Mouse (Mus musculus) hematopoietic stem cell, adult 5-6 weeks (primary cell): ENCODE data around the gene Hoxa1. TPM values are rescaled to one million over a fixed set of nuclear protein-coding genes. Genes with fewer than 3 reads are reported as not detected.
A peak's percentile ranks its signal among the peaks of the same experiment; 100 is the strongest.

Source experiments
- ATAC-seq, 2 experiments: fragments of 125-278 bp in 1 of 2; replicated peaks in 1 of 2; 2 replicates each; pipeline ENCODE4 v1.8.0; 2016 to 2017; ENCODE audit warnings: inconsistent platforms in 2 of 2, mild to moderate bottlenecking in 2 of 2, moderate number of reproducible peaks in 2 of 2, low read depth in 1 of 2, moderate TSS enrichment in 1 of 2; ENCODE audit not compliant: low FRiP score in 2 of 2, poor library complexity in 2 of 2, severe bottlenecking in 2 of 2, insufficient read depth in 1 of 2, low TSS enrichment in 1 of 2
- total RNA-seq: library from RNA; stranded (forward); fragments of 172-1452, 232-1000 nt; gene quantifications from 2 replicates; pipeline ENCODE4 v1.2.3, GENCODE M21; 2017

Gene Hoxa1
- total RNA-seq, 1 experiment from 2014 or later = not detected

DNA sequence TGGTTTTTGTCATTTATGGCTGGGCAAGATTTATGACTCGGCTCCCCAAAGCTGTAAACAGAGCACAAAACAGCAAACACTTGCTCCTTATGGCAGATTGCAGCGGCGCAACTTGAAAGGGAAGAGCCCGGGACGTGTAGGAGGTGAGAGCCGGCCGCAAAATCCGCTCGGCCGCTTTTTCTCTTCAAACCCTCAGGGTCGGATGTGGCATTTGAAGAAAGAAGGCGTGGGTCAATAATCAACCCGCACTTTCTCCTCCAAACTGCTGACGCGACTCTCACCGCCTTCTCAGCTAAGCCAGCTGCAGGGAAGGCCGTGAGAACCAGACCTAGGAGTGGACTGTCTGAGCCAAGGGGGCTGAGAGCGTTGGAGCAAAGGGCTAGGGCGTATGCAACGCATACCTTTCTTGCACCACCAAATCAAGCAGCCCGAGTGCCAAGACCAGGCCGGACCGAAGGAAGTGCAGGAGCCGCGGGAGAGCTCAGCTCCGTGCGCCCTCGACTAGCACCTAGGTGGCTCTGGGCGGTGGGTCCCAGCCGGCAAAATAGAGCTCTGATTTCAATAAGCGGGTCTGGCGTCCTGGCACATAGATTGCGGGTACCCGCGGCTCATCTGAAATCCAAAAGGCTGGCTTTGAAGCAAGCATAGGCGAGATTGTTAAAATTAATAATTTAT, 19.1 kb upstream of the Hoxa1 start, which contains the start of gene 5730596B20Rik:
Gene 5730596B20Rik, plus strand, starts transcription at position 438 of the 675 bp plus-strand sequence.
- ATAC-seq = peak in 1 of 2 experiments; percentile 21; a peak in 1 of 4 replicates

DNA sequence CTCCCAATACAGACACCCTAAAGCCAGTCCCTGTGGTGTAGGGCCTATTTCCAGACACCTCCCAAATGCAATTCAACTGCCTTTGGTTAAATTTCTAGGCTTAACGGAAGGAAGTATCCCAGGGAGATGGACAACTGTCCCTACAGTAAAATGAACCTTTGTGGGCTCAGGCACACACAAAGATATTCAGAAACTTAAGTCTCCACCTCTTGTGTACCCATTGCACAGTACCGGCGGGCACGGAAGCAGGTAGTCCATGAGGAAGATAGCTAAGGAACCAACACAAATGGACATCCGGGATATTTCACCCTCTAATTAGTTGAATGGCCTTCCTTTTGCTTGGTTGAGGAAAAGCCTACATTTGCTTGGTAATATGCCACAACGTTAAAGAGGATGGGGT, 18.3 kb upstream of the Hoxa1 start:
- no peak for ATAC-seq

DNA sequence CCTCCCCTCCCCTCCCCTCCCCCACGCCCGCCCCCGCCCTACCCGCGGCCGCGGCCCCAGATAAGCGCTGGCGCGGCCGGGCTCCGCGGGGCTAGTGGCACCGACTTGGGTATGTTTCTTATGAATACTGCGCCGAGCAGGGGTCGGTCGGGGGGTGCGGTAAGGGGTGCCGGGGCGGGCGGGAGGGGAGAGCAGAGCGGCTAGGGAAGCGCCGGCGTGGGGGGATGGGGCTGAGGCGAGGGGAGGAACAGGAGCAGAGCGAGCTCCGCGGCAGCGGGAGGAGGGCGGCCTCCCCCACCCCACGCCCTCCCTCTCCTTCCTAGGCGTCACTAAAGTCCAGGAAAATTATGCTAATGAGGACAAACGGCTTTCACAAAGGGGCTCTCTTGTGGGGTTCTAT, 17.7 kb upstream of the Hoxa1 start:
- no peak for ATAC-seq

DNA sequence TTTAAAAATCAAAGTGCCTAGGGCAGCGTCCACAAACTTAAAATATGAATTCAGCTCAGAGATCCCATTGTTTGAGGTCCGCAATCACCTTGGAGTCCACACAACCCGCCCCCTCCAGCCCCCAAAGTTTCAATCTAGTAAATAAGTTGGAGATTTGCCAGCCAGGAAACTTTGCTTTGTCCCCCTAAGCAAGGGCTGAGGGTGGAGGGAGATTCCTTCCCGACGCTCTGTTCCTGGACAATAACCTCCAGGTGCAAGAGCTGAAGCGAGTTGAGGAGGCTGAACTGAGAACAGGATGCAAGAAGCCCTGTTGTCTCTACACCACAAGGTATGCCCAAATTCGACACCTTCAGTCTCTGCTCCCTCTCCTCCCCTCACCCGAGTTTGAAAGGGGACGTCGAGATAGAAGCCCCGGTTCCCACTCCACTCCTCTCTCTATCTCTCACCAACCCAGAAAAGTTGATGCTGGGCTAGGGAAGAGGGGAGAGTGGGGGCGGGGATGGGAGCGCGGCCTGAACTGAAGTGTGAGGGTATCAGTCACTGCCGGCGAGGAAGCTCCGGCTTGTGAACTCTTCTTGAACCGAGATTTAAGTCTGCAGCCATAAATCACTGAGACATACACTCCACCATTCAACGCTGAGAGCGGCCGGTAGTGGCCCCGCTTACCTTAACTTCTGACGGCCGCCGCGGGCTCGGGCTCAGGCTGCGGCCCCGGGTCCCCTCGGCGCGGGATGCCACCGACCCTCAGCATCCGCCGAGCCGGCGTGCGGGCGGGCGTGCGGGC, 17.0 kb upstream of the Hoxa1 start:
- ATAC-seq = no peak

DNA sequence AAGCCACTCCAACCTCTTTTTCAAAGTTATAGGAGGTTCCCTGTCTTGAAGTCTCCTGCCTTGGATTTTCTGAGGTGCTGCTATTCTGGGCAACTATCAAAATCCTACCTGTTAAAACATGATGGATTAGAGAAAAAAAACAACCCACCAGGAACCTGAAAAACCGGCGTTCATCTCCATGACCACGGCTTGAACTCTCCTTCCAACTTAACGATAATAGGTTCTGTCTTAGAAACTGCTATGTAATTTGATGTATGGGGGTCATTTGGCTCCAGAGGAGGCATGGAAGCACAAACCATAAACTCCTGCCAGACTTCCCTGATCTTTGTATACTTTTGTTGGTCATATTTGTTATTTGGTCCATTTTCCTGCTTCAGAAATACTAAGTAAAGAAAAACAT, 15.5 kb upstream of the Hoxa1 start:
- ATAC-seq = no peak

DNA sequence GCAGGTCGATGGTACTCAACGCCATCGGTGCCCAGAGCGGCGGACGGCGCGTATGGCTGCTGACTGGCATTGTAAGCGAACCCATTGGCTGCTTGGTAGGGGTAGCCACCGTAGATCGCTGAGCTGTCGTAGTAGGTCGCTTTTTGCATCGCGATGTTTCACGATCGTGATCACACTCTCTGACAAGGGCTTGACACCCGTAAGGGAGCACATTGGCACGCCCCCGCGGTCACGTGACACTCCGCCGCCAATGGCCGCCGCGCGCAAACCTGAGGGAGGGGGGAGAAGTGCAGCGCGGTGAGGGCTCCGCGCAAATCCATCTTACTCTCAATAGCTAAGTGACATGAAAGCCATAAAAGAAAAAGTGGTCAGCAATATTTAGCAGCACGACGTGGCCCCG, 14.4 kb upstream of the Hoxa1 start:
- ATAC-seq = no peak

DNA sequence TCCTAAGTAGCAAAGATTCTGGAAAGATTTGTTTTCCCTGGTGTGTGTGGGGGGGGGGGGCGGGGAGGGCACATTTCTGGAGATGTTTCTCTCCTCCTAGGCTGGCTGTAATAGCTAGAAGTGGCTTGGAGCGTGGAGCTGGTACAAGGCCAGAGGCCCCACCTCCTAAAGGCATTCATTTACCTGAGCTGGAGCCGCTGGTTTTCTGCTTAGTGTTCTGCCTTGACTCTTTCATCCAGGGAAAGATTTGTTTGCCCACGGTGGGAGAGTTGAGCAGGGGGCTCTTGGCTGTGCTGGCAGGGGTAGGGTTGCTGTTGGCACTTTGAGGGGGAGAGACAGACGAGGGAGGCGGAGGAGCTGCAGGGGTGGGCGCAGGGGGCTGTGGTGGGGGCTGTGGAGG, 13.8 kb upstream of the Hoxa1 start:
- ATAC-seq = no peak

DNA sequence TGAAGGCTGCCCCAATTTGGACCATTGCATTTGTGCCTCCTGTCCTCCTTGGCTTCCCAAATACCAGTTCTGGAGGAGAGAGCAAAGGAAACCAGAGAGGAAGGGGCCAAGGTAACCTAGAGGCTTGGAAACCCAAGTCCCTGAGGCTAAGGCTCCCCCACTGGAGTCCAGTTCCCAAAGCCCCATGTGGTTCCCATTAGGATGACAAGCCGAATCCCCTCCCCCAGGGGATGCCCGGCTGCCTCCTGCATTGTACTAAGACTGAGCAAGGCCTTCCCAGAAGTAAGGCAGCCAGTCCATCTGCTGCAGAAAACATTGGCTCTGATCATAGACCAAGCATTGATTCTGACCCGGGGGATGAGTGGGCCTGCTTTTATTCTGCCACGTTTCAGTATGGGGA, 13.2 kb upstream of the Hoxa1 start:
- no peak for ATAC-seq

DNA sequence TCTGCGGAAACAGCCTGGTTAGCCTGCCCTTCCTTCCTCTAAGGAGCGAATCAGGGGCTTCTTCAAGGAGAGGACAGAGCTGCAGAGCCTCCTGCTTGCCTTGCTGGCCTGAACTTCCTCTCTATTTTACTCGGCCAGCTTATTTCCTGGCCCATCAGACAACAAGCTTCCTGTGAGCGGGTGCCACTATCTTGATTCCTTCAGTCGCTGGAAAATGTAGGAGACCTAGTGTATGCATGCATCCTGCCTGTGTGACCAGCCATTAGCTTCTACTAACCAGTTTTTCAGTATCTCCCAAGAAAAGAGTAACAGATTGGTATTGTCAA, 12.7 kb upstream of the Hoxa1 start:
- no peak for ATAC-seq

DNA sequence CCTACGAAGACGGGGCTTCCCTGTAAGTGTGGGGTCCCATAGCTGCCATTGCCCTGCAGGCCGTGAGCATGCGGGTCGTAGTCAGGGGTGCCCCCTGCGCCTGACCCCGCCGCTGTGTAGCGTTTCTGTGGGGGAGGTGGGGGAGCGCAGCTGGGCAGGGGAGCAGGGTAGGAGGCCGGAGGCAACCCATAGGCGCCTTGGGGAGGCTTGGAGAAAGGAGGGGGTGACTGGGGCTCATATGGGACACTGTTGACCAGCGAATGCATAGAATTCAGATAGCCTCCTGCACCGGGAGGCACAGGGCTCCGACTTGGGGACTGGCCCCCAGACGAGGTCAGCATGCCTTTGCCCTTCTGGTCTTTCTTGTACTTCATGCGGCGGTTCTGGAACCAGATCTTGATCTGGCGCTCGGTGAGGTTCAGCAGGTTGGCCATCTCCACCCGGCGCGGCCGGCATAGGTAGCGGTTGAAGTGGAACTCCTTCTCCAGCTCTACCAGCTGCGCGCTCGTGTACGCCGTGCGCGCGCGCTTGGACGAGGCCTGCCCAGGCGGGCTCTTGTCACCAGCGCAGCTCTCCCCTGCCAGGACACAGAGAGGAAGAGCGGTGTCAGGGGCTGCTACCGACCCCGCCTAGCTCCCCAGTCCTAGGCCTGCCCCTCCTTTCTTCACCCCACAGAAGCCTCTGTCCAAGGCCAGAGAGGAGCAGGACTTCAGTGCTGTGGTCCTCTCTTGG, 12.2 kb upstream of the Hoxa1 start:
- ATAC-seq = no peak

DNA sequence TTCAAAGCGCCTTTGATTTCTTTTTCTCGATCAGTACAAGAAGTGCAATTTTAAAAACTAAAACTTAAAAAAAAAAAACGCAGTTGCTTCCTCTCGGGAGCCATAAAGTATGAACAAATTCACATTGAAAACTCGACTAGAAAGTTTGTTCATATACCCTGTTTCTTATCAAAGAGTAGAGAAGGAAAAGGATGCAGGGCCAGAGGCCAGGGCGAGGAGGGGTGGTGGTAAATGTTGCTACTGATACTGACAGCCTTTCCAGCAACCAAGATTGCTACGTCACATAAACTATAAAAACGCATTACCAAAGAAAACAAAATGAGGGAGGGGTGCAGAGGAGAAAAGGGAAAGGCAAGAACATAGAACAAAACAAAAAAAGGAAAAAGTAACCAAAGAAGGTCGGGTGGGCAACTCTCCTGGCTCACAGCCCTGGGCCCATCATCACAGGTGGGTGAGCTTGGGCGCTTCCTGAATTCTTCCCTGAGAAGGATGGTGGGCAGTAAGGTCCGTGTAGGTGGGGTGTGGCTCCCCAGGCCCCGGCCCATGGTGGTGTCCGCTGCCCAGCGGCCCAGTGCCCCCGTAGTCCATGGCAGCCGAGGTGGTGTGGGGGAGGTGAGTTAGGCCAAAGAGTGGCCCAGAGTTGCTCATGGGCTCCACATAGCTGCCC, 11.5 kb upstream of the Hoxa1 start:
- ATAC-seq = no peak

DNA sequence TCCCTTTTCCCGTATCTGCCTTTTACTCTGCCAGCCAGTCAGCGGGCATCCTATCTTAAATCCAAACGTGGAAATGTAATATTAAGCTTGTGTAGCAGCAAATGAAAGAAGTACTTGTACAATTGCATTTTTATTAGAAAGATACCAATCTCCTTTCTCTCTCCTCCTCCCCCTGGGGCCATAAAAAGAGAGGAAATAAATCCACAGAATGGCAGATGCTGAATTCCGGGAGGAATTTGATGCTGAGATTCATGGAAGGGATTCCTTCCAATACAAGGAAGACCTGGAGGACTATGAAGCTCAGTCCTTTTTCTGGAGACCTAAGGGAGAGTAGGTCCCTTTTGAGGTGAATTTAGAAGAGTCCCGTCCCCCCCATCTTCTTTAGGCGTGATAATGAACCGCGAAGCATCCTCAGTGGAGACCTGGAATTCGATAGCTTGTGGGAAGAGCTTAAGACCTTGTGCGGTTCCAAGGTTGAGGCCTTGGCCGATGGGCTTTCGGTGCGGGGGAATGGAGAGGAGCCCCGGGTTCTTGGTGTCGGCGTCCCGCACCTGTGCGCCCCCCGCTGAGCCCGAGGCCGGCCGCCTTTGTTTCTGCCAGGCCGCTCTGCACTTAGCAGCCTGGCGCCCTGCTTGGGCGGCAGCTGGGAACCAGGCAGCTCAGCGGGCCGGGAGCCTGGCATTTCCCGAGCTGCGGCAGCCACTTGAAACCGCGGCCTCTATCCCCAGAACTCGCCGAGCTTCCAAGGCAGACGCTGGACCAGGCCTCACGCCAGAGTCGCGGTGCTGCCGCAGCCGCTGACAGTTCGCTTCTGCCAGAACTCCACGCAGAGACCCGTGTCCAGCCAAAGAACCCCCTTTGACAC, 10.3 kb upstream of the Hoxa1 start:
- ATAC-seq = no peak

DNA sequence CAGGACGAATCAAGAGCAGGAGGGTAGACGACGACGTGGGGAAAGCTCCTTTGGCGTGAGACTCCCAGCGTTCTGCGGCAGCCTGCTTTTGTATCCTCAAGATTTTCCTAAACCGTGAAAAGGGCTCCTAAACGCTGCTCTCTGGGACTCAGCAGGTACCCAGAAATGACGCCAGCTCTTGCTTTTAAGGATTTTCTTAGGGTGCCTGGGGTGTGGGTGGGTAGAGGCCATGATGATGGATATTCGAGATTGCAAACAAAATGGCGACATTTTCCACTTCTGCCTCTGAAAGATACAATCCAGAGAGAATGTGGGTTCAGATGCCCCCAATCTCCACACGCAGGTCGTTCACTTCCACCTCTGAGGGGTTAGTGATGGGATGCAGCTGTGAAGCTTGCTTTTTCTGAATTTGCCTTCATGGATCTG, 9.6 kb upstream of the Hoxa1 start:
- ATAC-seq = no peak

DNA sequence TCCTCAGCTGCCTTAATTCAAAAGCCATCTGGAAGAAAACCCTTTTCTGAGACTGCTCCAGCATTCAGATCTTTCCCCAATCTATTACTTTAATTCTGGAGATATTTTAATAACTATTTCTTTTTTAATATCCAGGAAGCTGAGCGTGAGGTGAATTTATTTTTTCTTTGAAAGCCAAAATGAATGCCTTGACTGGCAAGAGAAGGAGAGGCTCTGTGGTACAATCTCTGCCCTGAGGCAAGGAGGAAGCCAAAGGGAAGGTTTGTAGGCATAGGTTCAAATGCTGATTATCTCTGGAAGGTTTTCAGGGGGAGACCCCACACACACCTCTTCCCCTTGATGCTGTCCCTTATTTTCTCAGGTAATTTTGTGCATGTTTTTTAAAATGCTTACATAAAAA, 9.1 kb upstream of the Hoxa1 start:
- no peak for ATAC-seq

DNA sequence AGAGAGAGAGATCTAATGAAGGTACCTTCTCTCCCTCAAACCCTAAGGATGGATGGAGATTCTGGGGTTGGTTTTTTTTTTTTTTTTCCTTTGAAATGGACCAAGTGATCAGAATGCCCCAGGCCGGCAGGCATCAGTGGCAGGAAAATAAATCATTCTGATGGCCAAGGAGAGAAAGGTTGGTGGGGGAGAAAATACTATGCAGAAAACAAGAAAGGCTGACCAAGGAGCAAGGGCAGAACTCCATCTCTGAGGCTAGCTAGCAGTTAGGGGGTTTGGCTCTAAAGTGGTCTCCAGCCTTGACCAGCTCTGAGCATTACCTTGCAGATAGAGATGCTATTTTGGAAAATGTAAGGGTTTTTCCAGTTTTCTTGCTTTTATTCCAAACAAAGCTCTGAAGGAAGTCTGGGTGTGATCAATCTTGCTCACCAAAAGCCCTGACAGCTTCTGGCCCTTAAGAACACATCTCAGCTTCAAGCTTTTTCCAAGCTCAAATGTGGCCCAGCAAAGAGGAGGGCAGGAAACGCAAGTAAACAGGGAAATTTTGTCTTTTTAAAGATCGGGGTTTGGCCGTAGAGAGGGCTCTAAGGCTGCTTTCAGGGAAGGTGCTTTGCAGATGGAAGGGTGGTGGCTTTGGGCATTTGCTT, 8.4 kb upstream of the Hoxa1 start:
- no peak for ATAC-seq

DNA sequence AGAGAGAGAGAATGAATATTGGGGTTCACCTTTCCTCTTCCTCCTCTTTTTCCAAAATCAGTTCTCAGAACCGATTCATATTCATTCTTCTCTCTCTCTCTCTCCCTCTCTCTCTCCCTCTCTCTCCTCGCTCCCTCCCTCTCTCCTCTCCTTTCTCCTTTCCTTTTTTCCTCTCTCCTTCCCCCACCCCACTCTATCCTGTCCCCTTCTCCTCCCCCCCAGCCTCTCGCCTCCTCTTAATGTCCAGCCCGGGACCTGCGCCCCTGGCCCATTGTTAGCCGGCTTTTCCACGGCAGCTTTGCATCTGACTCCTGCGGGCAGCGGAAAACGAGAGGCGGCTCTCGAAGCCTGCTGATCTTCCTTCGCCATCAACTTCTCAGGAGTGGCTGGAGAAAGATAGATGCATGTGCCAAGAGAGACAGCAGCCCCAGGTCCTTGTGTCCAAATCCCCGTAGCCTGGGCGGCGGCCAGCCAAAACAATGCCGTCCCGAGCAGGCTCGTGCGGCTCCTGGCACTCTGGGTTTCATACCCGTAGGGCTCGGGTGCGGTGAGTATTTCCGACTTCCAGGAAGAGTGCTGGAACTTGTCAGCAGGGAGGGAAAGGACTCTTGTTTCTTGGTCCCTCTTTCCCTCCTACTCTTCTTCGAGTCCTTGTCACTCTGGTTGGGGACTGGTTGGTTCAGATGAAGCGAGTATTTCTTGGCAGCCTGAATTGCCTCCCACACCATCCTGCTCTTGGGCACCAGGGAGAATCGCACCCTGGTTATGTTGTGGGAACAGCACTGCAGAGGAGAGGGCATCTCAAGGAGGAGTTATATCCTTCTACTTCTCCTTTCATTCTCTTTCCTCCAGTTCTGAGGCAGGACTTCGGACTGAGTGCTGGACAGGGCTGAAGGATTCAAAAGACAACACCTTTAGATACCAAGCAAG, 7.6 kb upstream of the Hoxa1 start:
- ATAC-seq = no peak
